Mouse (Mus musculus): ENCODE data around the gene Git1.

GRCm38 (mm10) chr11:77494344-77494676 lies 948 bp downstream of the Git1 start:
- TF ChIP-seq CTCF (IDR thresholded peaks at IDR 0.05) (no peak), EP300 (IDR thresholded peaks at IDR 0.05) (no peak)

Data from lung, postnatal 0 days (tissue).